Mouse (Mus musculus) CD8-positive naive resting alpha-beta T cell, adult 2 months (primary cell): ENCODE data around the gene Clec3a.

Source experiments
- DNase-seq, 2 experiments: peaks; one replicate each; pipeline ENCODE4 v3.0.0; 2022; ENCODE audit warnings: low read depth in 2 of 2, low spot score in 2 of 2

Clec3a gene

DNA sequence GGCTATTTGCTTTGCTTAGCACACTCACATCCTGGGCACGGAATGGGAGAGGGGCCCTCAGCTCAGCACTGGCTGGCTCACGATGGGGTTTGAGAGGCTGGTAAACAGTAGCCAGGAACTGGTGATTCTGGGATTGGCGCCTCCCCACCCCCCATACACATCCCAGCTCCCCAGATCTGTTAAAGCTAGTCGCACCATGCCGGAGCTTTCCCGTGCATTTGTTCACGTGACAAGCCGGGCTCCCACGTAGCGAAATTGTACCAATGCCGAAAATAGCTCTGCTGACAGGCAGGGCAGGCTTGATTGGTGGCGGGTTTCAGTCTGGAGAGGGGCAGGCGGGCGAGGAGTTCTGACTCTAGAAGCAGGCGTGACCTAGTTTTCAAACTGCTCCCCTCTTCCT is 38.1 kb downstream of the Clec3a start:
- DNase-seq = no peak

DNA sequence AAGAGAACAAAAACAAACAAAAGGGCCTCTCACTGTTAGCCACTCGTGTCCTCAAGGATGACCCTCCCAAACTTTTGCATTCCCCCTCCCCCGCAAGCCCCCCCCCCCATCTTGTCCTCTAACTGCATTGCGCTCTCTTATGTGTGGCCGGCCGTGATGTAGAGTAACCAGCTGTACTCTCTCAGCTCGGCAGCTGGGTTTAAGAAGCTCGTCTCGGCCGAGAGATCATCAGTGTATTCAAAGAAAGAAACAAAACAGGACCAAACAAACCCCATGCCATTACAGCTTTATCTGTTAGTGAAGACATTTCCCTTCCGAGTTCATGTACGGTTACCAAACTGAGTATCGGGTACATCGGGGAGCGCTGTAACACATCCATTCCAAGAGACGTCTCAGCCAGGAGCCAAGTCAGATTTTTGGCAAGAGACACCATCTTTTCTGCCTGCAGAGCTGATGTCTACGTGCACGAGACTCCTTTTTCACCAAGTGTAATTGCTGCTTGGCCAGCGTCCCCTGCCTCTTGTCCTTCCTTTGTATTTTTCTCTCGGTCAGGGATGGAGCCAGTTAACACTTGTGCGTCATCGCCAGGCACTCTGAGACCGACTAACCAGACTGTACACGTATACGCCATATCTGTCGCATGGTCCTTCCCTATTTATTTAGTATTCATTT is 40.4 kb downstream of the Clec3a start:
- DNase-seq = no peak

DNA sequence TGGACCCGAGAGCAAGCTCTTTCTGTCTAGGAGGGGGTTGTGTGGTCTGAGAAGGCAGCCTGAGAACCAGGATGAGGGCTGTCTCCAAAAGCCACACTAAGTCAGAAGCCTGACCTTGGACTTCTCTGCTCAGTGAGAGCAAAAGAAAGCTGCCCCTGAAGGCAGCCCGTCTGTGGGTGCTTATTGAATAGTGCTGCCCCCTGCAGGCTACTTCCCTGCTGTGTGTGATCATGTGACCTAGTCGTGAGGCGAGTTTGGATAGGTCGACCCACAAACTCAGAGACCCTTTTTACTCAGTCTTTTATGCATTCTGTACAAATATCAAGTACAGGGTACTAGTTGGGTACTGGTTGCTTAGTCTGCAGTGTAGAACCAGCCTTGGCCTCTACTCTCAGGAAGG is 42.7 kb downstream of the Clec3a start:
- DNase-seq = no peak

DNA sequence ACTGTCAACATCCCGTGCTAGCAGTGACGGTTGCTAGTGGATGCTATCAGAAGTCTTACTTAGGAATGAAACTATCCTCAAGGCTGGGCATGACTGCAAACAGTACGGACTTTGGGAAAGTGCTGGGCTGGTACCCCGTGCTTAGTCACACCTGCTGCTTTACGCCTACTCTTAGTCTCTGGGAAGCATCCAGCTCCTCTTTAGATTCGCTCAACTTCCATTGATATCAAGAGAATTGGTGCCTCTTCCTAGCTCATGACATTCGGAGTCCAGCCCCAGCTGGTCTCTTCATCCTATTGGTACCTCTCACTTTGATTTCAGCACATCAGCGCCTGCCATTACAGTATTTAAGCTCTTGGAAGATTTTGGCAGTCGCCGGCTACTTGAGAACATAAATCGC is 44.7 kb downstream of the Clec3a start:
- DNase-seq = no peak

DNA sequence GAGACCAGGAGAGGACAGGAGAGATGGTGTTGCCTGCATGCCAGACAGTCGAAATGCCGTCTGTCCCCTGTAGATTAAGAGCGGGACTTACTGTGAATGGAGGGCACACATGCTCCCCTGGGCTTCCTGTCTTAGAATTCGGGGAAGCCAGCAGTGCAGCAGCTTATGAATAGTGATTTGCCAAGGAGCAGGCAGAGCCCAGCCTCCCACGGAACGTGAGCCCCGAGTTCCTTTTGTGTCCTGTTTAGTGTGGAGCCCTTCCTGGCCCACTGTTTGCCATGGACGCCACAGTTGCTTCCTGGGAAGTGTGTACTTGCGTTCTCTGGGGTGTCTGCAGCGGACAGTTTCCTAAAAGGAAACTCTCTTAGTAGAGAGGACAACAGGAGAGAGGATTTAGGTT is 45.4 kb downstream of the Clec3a start:
- no peak for DNase-seq

DNA sequence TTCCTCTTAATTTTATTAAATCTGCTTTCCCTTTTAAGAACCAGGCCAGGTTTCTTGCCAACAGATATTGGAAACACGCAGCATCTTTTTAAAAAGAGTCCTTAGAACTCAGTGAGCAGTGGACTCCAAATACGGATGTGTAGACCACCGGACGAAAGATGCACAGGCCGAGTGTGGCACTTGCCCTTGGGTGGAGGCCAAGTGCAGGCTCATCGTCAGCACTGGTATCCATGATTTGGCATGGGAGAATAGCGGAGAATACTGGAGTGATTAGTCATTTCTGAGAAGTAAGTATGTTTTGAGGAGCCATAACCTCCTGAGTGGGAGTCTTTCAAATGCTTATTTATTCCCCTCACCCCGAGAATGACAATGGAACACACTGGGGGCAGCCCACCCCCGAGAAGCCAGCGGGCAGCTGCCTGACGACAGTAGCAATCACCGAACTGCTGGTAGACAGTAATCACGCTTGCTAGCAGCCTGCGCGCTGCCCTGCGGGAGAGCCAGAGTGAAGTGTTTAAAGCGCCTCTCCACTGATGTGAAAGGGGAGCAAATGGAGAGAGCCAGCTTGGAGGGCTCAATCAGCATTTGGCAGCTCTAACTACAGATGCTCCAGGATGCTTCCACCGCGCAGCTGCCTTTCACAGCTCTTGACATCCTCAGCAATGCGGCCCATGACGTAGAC is 50.8 kb downstream of the Clec3a start:
- no peak for DNase-seq

DNA sequence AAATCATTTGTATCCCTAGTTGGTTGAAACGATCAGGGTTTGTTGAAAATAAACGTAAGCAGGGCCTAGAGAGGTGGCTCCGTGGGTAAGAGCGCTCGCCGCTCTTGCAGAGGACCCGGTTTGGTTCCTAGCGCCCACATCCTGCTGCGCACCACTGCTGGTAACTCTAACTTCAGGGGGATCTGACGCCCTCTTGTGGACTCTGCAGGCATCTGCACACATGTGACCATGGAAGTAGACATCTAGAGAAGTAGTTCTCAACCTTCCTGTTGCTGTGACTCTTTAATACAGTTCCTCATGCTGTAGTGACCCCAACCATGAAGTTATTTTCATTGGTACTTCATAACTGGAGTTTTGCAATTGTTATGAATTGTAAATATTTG is 51.3 kb downstream of the Clec3a start:
- no peak for DNase-seq

DNA sequence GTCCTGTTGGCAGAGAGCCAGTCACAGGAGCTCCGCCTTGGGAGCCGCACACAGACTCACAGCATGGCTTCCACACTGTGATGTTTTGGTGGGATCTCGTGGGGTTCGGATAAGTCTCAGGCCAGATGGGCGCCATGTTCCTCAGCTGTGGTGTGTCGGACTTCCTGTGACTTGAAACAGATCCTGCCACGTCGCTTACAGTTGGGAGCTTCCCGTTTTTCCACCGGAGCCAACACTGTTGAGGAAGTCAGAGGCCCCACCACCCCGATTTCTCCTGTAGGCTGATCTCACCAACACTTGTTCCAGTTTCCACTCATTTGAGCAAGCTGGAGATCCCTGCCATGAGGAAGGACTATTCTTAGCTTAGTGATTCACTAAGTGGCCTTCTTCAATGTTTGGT is 55.7 kb downstream of the Clec3a start:
- no peak for DNase-seq
